Mouse (Mus musculus) brain, embryonic 14.5 days (tissue): ENCODE results near the gene Phactr1.

Experiments used
- CTCF ChIP-seq: fragments of 200-500 bp; IDR thresholded peaks from 2 replicates; pipeline ENCODE4 v1.5.1; 2012; ENCODE audit warnings: inconsistent platforms, mild to moderate bottlenecking, moderate library complexity, borderline replicate concordance; ENCODE audit not compliant: insufficient read depth, insufficient read length; ENCODE audit errors: extremely low read depth
- POLR2A ChIP-seq: fragments of 200-500 bp; IDR thresholded peaks from 2 replicates; pipeline ENCODE4 v1.6.1; 2012; ENCODE audit warnings: mild to moderate bottlenecking, inconsistent platforms, borderline replicate concordance; ENCODE audit not compliant: poor library complexity, insufficient read depth, insufficient read length, severe bottlenecking; ENCODE audit errors: extremely low read depth

- TF ChIP-seq POLR2A, result no peak
- TF ChIP-seq CTCF, result no peak
These were observed 77.4 kb downstream of the Phactr1 start for GRCm38 (mm10) chr13:42757654-42758400.
